Mouse (Mus musculus) liver, embryonic 14.5 days (tissue): Measurements from ENCODE around the gene Myom1. TPM values are rescaled to one million over a fixed set of nuclear protein-coding genes. Genes with fewer than 3 reads are reported as not detected.

ENCODE experiments used
- ATAC-seq: fragments of 200-750 bp; cut with Nextera tagmentation; 2 replicates; pipeline ENCODE4 v1.8.0; 2017; ENCODE audit warnings: moderate number of reproducible peaks, mild to moderate bottlenecking, moderate library complexity; ENCODE audit not compliant: insufficient read depth
- DNase-seq, 3 experiments: peaks; one replicate each; pipeline ENCODE4 v3.0.0-alpha.2; 2012 to 2013; ENCODE audit warnings: low read depth in 3 of 3, low spot score in 3 of 3
- H3K27ac ChIP-seq: fragments of 300-500 bp; sonication (generic); 2 replicates; pipeline ENCODE4 v1.5.1; 2014; ENCODE audit warnings: moderate library complexity, mild to moderate bottlenecking, control low read depth, inconsistent platforms
- H3K27me3 ChIP-seq: fragments of 300-500 bp; sonication (generic); 2 replicates; pipeline ENCODE4 v1.6.1; 2014; ENCODE audit warnings: mild to moderate bottlenecking, low read length, moderate library complexity; ENCODE audit not compliant: control insufficient read depth, insufficient read depth
- H3K36me3 ChIP-seq: fragments of 300-500 bp; sonication (generic); replicated peaks from 2 replicates; pipeline ENCODE4 v1.6.1; 2014; ENCODE audit warnings: low read depth; ENCODE audit not compliant: control insufficient read depth, insufficient read depth
- H3K4me1 ChIP-seq, 2 experiments: fragments of 200-500 bp in 1 of 2; fragments of 300-500 bp in 1 of 2; sonication (generic) in 1 of 2; replicated peaks; 2 replicates each; pipeline ENCODE4 v1.6.1; 2012 to 2014; ENCODE audit warnings: antibody characterized with exemption in 1 of 2, inconsistent platforms in 1 of 2, low read length in 1 of 2; ENCODE audit not compliant: control insufficient read depth in 2 of 2, insufficient read depth in 2 of 2
- H3K4me2 ChIP-seq: fragments of 300-500 bp; sonication (generic); 2 replicates; pipeline ENCODE4 v1.6.1; 2014; ENCODE audit warnings: low read depth, mild to moderate bottlenecking, control low read depth, moderate library complexity
- H3K4me3 ChIP-seq, 2 experiments: fragments of 200-500 bp in 1 of 2; fragments of 300-500 bp in 1 of 2; sonication (generic) in 1 of 2; 2 replicates each; pipeline ENCODE4 v1.5.1; 2012 to 2014; ENCODE audit warnings: low read depth in 2 of 2, low read length in 2 of 2, mild to moderate bottlenecking in 2 of 2, control low read depth in 1 of 2, inconsistent platforms in 1 of 2, moderate library complexity in 1 of 2; ENCODE audit not compliant: insufficient read depth in 1 of 2
- H3K9ac ChIP-seq: fragments of 300-500 bp; sonication (generic); replicated peaks from 2 replicates; pipeline ENCODE4 v1.6.1; 2014; ENCODE audit warnings: mild to moderate bottlenecking, control low read depth, moderate library complexity
- H3K9me3 ChIP-seq: fragments of 300-500 bp; sonication (generic); 2 replicates; pipeline ENCODE4 v1.6.1; 2016; ENCODE audit warnings: low read length, mixed read lengths; ENCODE audit not compliant: control insufficient read depth
- CTCF ChIP-seq: IDR thresholded peaks from 2 replicates; pipeline ENCODE4 v1.5.1; 2016; ENCODE audit warnings: antibody characterized with exemption, low read depth, control low read depth
- EP300 ChIP-seq: IDR thresholded peaks from 2 replicates; pipeline ENCODE4 v1.6.1; 2016; ENCODE audit warnings: antibody characterized with exemption, low read depth
- WGBS: fragments of 180-500 bp; shearing (Covaris S2); extraction: QIAGEN DNeasy Blood & Tissue Kit; methylation state at CpG from one replicate; pipeline ENCODE4 v1.1.7; 2014; ENCODE audit not compliant: insufficient replicate concordance; 5-methylcytosine and 5-hydroxymethylcytosine counted together
- polyA plus RNA-seq, 2 experiments: library from polyadenylated mRNA; depleted of rRNA in 1 of 2; stranded (reverse) in 1 of 2; unstranded in 1 of 2; fragments of >200 nt; fragmentation: Nextera tagmentation in 1 of 2; extraction: Ambion mirVana in 1 of 2; gene quantifications; 2 replicates each; pipeline versions ENCODE4 v1.2.1 to v1.2.3; 2012 to 2014

The Myom1 gene
- polyA plus RNA-seq, 2 experiments: 1.6 to 2.6 TPM

GRCm38 (mm10) chr17:70977799-70978198 is 24.6 kb upstream of the Myom1 start:
- DNase-seq: no peak
- Histone ChIP-seq H3K27me3 (no peaks in the 10 kb centered on the region), H3K9me3 (no peaks in the 10 kb centered on the region), H3K4me1 (no peaks in the 10 kb centered on the region), H3K27ac (no peak overlapping the region), H3K36me3 (peaks cover 7% of the 10 kb centered on the region), H3K4me3 (no peak overlapping the region), H3K4me2 (no peak overlapping the region), H3K9ac (no peak overlapping the region)
- ATAC-seq: no peak
- TF ChIP-seq CTCF (peak; percentile 52), EP300 (no peak)
- 80% methylated on average over 6 of the region's 6 CpGs for WGBS

- Histone ChIP-seq H3K9ac (no peak overlapping the region), H3K4me1 (no peaks in the 10 kb centered on the region), H3K4me2 (no peak overlapping the region), H3K27me3 (no peaks in the 10 kb centered on the region), H3K4me3 (no peak overlapping the region), H3K36me3 (peaks cover 7% of the 10 kb centered on the region), H3K27ac (no peak overlapping the region), H3K9me3 (no peaks in the 10 kb centered on the region)
- TF ChIP-seq EP300: no peak
- TF ChIP-seq CTCF: peak; percentile 47
- 72% methylated on average over 20 of the region's 20 CpGs for WGBS
- ATAC-seq: no peak
- no peak for DNase-seq
These were observed 22.8 kb upstream of the Myom1 start for GRCm38 (mm10) chr17:70979345-70980223.

DNA sequence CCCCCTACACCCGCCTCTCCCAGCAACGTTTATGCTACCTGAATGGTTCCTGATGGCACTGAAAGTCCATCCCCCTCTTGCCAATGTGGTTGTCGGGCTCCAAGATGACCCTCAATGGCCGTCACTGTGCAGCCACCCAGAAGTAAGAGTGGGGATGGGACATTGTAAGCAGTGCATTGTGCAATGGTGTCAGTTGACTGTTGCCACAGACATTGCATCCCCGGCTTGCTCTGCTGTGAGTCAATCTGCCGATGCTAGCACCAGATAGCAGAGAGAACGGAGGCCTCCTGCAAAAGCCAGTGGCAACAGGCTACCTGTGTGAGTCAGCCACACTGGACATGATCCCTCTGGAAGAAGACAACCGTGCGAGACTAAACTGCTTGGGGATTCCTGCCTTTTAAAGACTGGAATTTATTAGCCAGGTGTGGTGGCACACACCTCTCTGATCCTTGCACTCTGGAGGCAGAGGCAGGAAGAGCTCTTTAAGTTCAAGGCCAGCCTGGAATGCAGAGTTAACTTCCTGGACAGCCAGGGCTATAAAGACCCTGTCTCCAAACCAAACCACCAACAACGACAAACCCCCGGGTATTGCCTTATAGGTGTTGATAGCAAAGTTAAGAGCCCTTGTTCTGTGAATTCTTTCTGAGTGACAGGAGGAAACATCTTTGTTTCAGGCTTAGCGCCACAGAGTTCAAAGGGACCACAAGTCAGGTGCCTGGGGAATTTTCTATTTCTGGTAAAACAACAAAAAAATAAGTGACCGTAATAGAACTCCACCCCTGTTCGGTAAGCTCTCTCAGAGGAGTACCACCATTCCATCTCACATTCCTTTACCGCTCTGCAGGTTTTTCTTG is 16.7 kb upstream of the Myom1 start:
- Histone ChIP-seq H3K4me2 (peak overlapping the region; percentile 15; the same call in 1 of the 2 replicates), H3K36me3 (no peaks in the 10 kb centered on the region; the same call in none of the 2 replicates), H3K27ac (no peak overlapping the region), H3K27me3 (no peaks in the 10 kb centered on the region), H3K9me3 (no peaks in the 10 kb centered on the region), H3K4me1 (peaks cover 0 to 7% of the 10 kb centered on the region in 2 experiments; a peak in 3 of 4 replicates), H3K4me3 (no peak overlapping the region), H3K9ac (no peak overlapping the region)
- TF ChIP-seq CTCF (no peak), EP300 (no peak)
- ATAC-seq: peak; percentile 22; the same call in 1 of the 2 replicates
- no peak for DNase-seq
- 64% methylated on average over 15 of the region's 15 CpGs for WGBS

- Histone ChIP-seq H3K27me3 (no peaks in the 10 kb centered on the region), H3K36me3 (no peaks in the 10 kb centered on the region; the same call in none of the 2 replicates), H3K4me1 (peaks cover 3 to 12% of the 10 kb centered on the region in 2 experiments), H3K4me3 (no peak overlapping the region), H3K9ac (no peak overlapping the region), H3K27ac (no peak overlapping the region), H3K4me2 (no peak overlapping the region), H3K9me3 (no peaks in the 10 kb centered on the region)
- ATAC-seq (no peak), DNase-seq (no peak)
- 60% methylated on average over 6 of the region's 6 CpGs for WGBS
- TF ChIP-seq EP300: no peak
- no peak for TF ChIP-seq CTCF
These were observed 16.1 kb upstream of the Myom1 start for GRCm38 (mm10) chr17:70986355-70986740.
